Mouse (Mus musculus): ENCODE measurements at regions not wholly inside any gene's neighbourhood (a gene's known extent, or its start where the extent isn't known, plus 50 kb on each side); places are given as distances from the start of the nearest gene placed in this dataset.

- no peak for TF ChIP-seq TAL1 (IDR thresholded peaks at IDR 0.05; ENCODE audit: low read length)
- no peak for TF ChIP-seq GATA1 (IDR thresholded peaks at IDR 0.05; ENCODE audit: low read length)
Measured at GRCm38 (mm10) chr14:61850244-61850643, 243.0 kb downstream of the Kcnrg start.

Data from erythroblast, embryonic 14.5 days (primary cell).